Mouse (Mus musculus) mouse embryonic stem cell (cell line): ENCODE measurements around the gene Gm26920.

Source experiments
- in situ Hi-C, 2 experiments: fragments of 300-500 bp; cut with MboI; formaldehyde crosslinking; loops; 1 replicate in 1 of 2; 3 replicates in 1 of 2; pipeline ENCODE4 v1.14.3; 2019 to 2020; ENCODE audit warnings: low sequenced_read_pairs in 2 of 2, low pct_unique_long_range_greater_than_20kb in 1 of 2, mixed read lengths in 1 of 2; ENCODE audit not compliant: unreplicated experiment in 1 of 2

Gm26920 gene

DNA sequence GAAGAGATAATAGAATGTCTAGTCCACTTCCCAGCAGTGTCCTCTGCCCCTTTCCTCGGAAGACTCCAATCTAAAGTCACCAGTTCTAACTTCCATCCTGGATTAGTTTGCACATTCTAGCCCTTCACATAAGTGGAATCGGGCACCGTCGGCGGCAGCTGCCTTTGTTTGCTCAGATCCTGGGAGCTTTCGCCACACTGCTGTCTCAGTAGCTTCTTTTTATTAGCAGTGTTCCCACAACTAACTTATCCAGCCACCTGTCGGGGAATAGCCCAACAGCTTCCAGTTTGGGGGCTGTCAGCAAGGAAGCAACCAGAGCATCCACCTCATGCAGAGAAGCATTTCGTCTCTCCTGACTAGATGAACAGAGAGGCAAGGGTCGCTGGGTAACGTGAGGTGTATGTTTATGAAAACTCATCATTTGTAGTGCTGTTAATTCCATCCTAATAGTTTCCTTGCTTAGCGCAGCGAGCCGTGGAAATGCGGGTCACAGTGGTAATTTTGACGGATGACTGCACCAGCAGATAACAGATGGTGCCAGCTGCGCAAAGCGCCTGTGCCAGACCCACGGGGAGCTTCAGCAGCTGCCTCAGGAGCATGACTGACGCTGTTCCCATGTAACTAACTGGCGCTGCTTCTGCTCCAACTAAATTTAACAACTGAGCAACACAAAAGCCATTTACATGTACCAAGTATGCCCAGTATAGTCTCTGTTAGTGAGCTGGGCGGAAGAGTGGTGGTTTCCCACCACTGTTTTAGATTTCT is 80.7 kb downstream of the Gm26920 start:
- in situ Hi-C loops = no loop called here

DNA sequence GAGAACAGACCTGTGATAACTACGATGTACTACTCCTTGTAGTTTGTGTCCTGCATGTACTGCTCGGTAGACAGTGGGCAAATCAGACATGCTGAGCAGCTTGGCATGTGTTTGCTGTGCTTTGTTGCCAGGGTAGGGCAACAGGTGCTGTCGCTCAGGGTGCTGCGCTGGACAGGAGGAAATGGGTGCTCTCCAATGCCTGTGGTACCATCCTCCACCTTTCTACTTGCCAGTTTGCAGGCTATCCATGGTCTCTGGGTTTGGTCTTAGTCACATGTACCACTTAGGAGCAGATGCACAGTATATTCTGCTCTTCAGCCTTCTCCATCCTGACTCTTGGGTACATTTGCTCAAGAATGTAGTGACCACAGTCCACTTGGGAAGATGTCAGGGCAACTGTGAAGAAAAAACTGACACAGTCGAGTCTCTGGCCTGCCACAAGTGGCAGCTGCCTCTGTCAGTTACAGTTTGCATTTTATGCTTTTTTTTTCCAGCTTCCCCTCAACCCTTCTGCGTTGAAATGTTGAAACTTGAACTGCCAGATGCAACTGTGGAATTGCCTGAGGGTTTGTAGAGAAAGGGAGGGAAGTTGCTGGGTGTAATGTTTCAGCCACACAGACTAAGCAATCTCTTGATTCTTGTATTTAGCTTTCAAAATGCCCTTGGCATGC is 82.1 kb downstream of the Gm26920 start:
- in situ Hi-C loops = no loop called here

DNA sequence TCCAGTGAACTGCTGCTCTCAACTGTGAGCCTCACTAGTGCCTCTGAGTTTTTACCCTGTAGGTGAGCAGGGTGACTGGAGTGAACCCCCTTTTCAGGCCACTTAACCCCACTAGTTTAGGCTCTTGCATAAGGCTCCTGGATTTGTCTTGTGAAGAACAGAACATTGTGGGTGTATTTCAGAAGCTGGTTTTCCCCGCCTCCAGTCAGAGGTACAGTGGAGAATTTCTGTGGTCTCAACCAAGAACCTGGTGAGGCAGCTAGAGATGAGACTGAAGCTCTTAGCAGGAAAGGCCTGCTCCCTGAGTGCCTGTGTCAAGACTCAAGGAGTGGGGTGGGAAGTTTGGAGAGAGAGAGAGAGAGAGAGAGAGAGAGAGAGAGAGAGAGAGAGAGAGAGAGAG is 82.6 kb downstream of the Gm26920 start:
- in situ Hi-C loops = no loop called here
